Mouse (Mus musculus) thymus, adult 2 months (tissue): ENCODE data around the gene Pla2g6. TPM values are rescaled to one million over a fixed set of nuclear protein-coding genes. Genes with fewer than 3 reads are reported as not detected.

Source experiments
- DNase-seq: peaks from one replicate; pipeline ENCODE4 v3.0.0; 2021
- H3K27ac ChIP-seq: fragments of 200-500 bp; 2 replicates; pipeline ENCODE4 v1.5.1; 2012; ENCODE audit warnings: low read length, control low read depth; ENCODE audit not compliant: control insufficient read depth, insufficient read depth
- H3K27me3 ChIP-seq: fragments of 200-500 bp; 2 replicates; pipeline ENCODE4 v1.6.1; 2012; ENCODE audit warnings: mild to moderate bottlenecking, low read length, moderate library complexity, mixed read lengths; ENCODE audit not compliant: control insufficient read depth, insufficient read depth
- H3K36me3 ChIP-seq: fragments of 200-500 bp; 2 replicates; pipeline ENCODE4 v1.6.1; 2012; ENCODE audit warnings: mild to moderate bottlenecking, low read length, moderate library complexity; ENCODE audit not compliant: control insufficient read depth, insufficient read depth
- H3K4me1 ChIP-seq: fragments of 200-500 bp; replicated peaks from 2 replicates; pipeline ENCODE4 v1.6.1; 2012; ENCODE audit warnings: low read length; ENCODE audit not compliant: control insufficient read depth, insufficient read depth
- H3K4me3 ChIP-seq: fragments of 200-500 bp; 2 replicates; pipeline ENCODE4 v1.5.1; 2012; ENCODE audit warnings: mild to moderate bottlenecking, low read length, control low read depth, moderate library complexity; ENCODE audit not compliant: control insufficient read depth, insufficient read depth
- CTCF ChIP-seq: fragments of 200-500 bp; IDR thresholded peaks from 2 replicates; pipeline ENCODE4 v1.5.1; 2012; ENCODE audit warnings: mild to moderate bottlenecking, control low read depth, low read length, moderate library complexity, borderline replicate concordance; ENCODE audit not compliant: control insufficient read depth, poor library complexity, insufficient read depth; ENCODE audit errors: extremely low read depth
- POLR2A ChIP-seq: fragments of 200-500 bp; IDR thresholded peaks from 2 replicates; pipeline ENCODE4 v1.6.1; 2012; ENCODE audit warnings: mild to moderate bottlenecking, low read length, control low read depth, moderate library complexity; ENCODE audit not compliant: control insufficient read depth, poor library complexity, insufficient read depth; ENCODE audit errors: extremely low read depth
- WGBS: fragments of 180-500 bp; shearing (Covaris S2); methylation state at CpG from one replicate; pipeline ENCODE4 v1.1.7; 2018; 5-methylcytosine and 5-hydroxymethylcytosine counted together
- polyA plus RNA-seq: library from polyadenylated mRNA; depleted of rRNA; stranded (reverse); fragments of >200 nt; gene quantifications from 2 replicates; pipeline ENCODE4 v1.2.3, GENCODE M21; 2012

Gene Pla2g6
- polyA plus RNA-seq, 1 experiment: 71.4 TPM

GRCm38 (mm10) chr15:79281389-79281788 is 46.8 kb downstream of the Pla2g6 start:
- TF ChIP-seq POLR2A (no peak), CTCF (no peak)

DNA sequence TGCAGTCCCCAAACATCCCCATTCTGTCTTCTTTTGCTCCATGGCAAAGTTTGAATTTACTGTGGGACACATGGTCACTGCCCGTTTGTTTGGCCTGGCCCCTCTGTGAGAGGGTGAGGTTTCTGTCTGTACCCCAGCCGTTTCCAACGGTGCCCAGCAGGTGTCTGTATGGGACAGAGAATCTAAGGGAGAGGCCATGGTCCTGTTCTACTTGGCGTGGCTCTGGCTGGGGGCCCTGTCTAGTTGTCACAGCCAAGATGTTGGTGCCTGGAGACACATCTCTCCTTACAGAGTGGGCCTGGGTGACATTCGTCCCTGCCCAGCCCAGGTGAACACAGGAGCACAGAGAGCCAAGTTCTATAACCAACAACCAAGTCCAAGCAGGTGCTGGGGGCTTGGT is 47.3 kb downstream of the Pla2g6 start:
- peaks cover 12% of the 10 kb centered on the region for H3K4me1 ChIP-seq
- no peaks in the 10 kb centered on the region for H3K27me3 ChIP-seq
- H3K27ac ChIP-seq: peak overlapping the region; percentile 12; the same call in 1 of the 2 replicates
- no peak overlapping the region for H3K4me3 ChIP-seq
- 68% methylated on average over 5 of the region's 5 CpGs for WGBS
- no peak for DNase-seq
- TF ChIP-seq POLR2A: no peak
- peak; percentile 29; the same call in 1 of the 2 replicates for TF ChIP-seq CTCF
- H3K36me3 ChIP-seq: no peaks in the 10 kb centered on the region

More at GRCm38 (mm10) chr15:79281389-79281788, 46.8 kb downstream of the Pla2g6 start:
- H3K4me1 ChIP-seq: peaks cover 12% of the 10 kb centered on the region
- 0 out of 2 replicates have a peak, but pooled peaks cover 1% of the 10 kb centered on the region for H3K36me3 ChIP-seq
- WGBS: 79% methylated on average over 1 of the region's 1 CpGs
- DNase-seq: peak; percentile 68
- no peaks in the 10 kb centered on the region for H3K27me3 ChIP-seq
- H3K27ac ChIP-seq: no peak overlapping the region
- no peak overlapping the region for H3K4me3 ChIP-seq

- Histone ChIP-seq H3K4me1 (peaks cover 12% of the 10 kb centered on the region), H3K27ac (no peak overlapping the region), H3K4me3 (no peak overlapping the region), H3K27me3 (no peaks in the 10 kb centered on the region), H3K36me3 (no peaks in the 10 kb centered on the region)
- DNase-seq: peak; percentile 60
- WGBS: 60% methylated on average over 6 of the region's 6 CpGs
- TF ChIP-seq CTCF (peak; percentile 87; the same call in 1 of the 2 replicates), POLR2A (no peak)
Observed at GRCm38 (mm10) chr15:79280209-79280608, 48.0 kb downstream of the Pla2g6 start.

DNA sequence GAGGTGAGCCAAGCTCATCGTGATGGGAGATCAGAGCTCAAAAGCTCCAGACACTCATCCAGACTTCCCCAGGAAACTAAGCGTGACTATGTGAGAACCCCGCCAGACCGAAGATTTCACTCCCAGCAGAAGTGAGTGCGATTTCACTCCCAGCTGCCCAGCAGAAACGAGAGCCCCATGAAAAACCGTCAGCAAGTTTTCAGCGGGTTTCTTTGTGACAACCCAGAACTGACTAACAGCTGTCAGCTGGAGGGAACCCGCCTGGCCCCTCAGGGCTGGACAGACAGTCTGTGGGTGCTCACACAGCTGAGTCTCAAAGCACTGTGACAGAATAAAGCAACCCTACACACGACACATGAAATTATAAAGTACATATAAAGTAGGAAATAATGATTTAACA is 50.5 kb downstream of the Pla2g6 start:
- Histone ChIP-seq H3K4me1 (peaks cover 12% of the 10 kb centered on the region), H3K4me3 (no peak overlapping the region), H3K27me3 (no peaks in the 10 kb centered on the region), H3K27ac (no peak overlapping the region), H3K36me3 (no peaks in the 10 kb centered on the region)
- TF ChIP-seq CTCF (no peak), POLR2A (no peak)
- WGBS: 75% methylated on average over 10 of the region's 10 CpGs
- no peak for DNase-seq

DNA sequence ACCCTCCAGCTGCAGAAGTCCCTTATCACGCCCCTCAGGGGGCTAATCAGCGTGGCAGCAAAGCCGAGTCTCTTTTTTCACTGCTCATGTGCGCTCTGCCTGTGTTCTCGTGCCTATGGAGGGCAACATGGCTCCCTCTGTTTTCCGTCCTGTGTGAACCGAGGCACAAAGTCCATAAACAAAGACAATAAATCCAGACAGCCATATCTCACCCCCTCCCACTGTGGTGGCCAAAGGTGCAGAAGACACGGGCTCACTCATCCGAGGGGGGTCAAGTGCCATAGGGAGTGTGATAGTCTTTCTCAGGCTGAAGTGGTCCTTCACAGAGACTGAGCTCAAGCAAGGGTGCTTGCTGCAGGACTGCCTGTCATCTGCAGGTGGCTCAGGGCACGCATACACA is 55.2 kb downstream of the Pla2g6 start:
- TF ChIP-seq POLR2A: no peak
- no peak for TF ChIP-seq CTCF
- no peaks in the 10 kb centered on the region for H3K36me3 ChIP-seq
- peaks cover 10% of the 10 kb centered on the region for H3K4me1 ChIP-seq
- no peak for DNase-seq
- H3K4me3 ChIP-seq: no peak overlapping the region
- H3K27me3 ChIP-seq: no peaks in the 10 kb centered on the region
- 95% methylated on average over 10 of the region's 10 CpGs for WGBS
- no peak overlapping the region for H3K27ac ChIP-seq

- Histone ChIP-seq H3K27me3 (no peaks in the 10 kb centered on the region), H3K36me3 (no peaks in the 10 kb centered on the region), H3K27ac (peak overlapping the region; percentile 82; the same call in 1 of the 2 replicates), H3K4me1 (peaks cover 10% of the 10 kb centered on the region), H3K4me3 (peak overlapping the region; percentile 44)
- DNase-seq: peak; percentile 66
- TF ChIP-seq POLR2A (0 out of 2 replicates have a peak, but pooled peaks have one; percentile 28), CTCF (peak; percentile 89)
- WGBS: 20% methylated on average over 17 of the region's 17 CpGs
Observed at GRCm38 (mm10) chr15:79271124-79271746, 57.0 kb downstream of the Pla2g6 start.
